Mouse (Mus musculus) urinary bladder, postnatal 0 days (tissue): ENCODE results near the gene Tent4a. TPM values are rescaled to one million over a fixed set of nuclear protein-coding genes. Genes with fewer than 3 reads are reported as not detected.

Experiments
- polyA plus RNA-seq: library from polyadenylated mRNA; unstranded; fragments of >200 nt; fragmentation: Nextera tagmentation; extraction: Ambion mirVana; gene quantifications from 2 replicates; pipeline ENCODE4 v1.2.1, GENCODE M21; 2015

Gene Tent4a
- 2.9 TPM in 2 replicates for polyA plus RNA-seq

GRCm38 (mm10) chr13:69534334-69534653 is at the start of gene Tent4a:
Gene Tent4a (minus strand): TSS chr13:69534617.

GRCm38 (mm10) chr13:69533405-69534333 is 748 bp downstream of the Tent4a start, which contains the start of gene Nsun2:
Gene Nsun2 (plus strand): TSS chr13:69533746.

Other genes with a start within 250 kb of the Tent4a start
- 62.4 and 68.8 TPM in 2 replicates for gene Nsun2, start 871 bp downstream of the Tent4a start, polyA plus RNA-seq
- 122 and 124 TPM in 2 replicates for gene Srd5a1, start 76.8 kb upstream of the Tent4a start, polyA plus RNA-seq
- gene Ube2ql1, start 205.3 kb upstream of the Tent4a start, polyA plus RNA-seq = 0.06 and 0.08 TPM in 2 replicates